Mouse (Mus musculus) layer of hippocampus, postnatal 10 days (tissue): ENCODE measurements around the gene Fam78a. TPM values are rescaled to one million over a fixed set of nuclear protein-coding genes. Genes with fewer than 3 reads are reported as not detected.
A peak's percentile ranks its signal among the peaks of the same experiment; 100 is the strongest.

Experiments
- DNase-seq, 2 experiments: peaks; one replicate each; pipeline ENCODE4 v3.0.0; 2021; ENCODE audit warnings: low spot score in 2 of 2
- total RNA-seq, 2 experiments: library from RNA; stranded (reverse); gene quantifications; 2 replicates each; pipeline ENCODE4 v1.2.3; 2021

Gene Fam78a
- total RNA-seq, 2 experiments from 2014 or later: 2.3 to 2.6 TPM

GRCm38 (mm10) chr2:32103557-32103956 is 18.9 kb upstream of the Fam78a start:
- no peak for DNase-seq

GRCm38 (mm10) chr2:32102944-32103343 is 18.3 kb upstream of the Fam78a start:
- DNase-seq: no peak

DNA sequence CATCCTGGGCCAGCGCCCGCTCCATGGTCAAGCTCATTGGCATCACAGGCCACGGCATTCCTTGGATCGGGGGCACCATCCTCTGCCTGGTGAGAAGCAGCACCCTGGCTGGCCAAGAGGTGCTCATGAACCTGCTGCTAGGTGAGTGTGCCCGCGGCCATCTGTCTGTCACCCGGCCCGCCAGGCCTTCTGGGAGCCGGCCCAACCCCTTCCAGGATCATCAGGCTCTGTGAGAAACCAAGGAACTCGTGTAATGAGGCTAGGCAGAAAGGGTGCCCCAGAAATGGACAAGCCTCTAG is 11.4 kb upstream of the Fam78a start:
- DNase-seq: no peak

DNA sequence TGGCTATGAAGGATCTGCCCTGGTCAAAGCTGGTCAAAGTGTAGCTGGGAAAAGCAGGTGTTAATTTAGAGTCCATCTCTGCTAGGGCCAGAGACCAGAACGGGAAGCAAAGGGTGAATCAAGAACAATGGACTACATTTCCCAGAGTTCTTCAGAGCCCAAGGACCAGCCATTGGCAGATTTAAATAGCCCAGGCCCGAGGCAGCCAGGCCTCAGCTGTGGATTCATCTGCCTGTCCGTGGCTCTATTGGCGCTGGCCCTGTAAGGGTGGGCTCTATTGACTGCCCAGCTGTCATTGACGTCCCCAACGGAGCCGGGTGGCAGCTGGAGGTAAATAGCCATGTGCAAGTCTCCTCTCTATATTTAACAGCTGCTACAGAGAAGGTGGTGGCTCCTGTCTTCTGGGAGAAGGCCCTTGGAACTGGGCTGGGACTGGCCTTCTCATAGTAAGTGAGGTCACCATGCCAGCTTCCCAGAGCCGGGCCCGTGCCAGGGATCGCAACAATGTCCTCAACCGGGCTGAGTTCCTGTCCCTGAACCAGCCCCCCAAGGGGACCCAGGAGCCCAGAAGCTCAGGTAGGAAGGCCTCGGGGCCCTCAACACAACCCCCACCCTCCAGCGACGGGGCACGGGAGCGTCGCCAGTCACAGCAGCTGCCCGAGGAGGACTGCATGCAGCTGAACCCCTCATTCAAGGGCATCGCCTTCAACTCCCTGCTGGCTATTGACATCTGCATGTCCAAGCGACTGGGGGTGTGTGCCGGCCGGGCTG is 10.9 kb upstream of the Fam78a start, which contains the start of gene Plpp7:
Gene Plpp7, plus strand, starts transcription at position 178 of the 771 bp plus-strand sequence.
- peak; percentile 76 to 83 for DNase-seq

- DNase-seq: no peak
Observed at GRCm38 (mm10) chr2:32094001-32094707, 9.5 kb upstream of the Fam78a start.

- no peak for DNase-seq
Observed at GRCm38 (mm10) chr2:32091956-32092355, 7.3 kb upstream of the Fam78a start.

- DNase-seq: no peak
Observed at GRCm38 (mm10) chr2:32090145-32090544, 5.5 kb upstream of the Fam78a start.

- no peak for DNase-seq
Observed at GRCm38 (mm10) chr2:32089606-32090005, 4.9 kb upstream of the Fam78a start.

GRCm38 (mm10) chr2:32088372-32088981 is 3.8 kb upstream of the Fam78a start:
- DNase-seq: peak; percentile 28 to 46

DNA sequence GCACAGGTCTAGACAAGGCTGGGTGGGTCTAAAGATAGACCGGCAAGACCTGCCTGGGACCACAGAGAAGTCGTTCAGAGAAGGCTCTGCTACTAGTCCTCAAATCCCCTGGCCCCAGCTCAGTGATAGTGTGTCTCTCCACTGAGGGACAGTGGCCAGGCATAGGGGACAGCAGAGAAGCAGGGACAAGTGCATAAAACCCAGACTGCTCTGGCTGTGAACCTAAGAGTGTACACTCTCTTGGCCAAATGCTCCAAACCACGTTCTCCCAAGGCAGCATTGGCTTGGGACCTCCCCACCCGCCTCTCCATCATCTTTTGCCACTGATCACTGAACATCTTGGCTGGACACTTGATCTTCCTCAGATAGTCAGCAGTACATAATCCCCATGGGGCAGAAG is 2.9 kb upstream of the Fam78a start:
- DNase-seq: no peak

- DNase-seq: no peak
Observed at GRCm38 (mm10) chr2:32085231-32085630, 574 bp upstream of the Fam78a start.

GRCm38 (mm10) chr2:32084872-32085199 is 179 bp upstream of the Fam78a start:
- no peak for DNase-seq

GRCm38 (mm10) chr2:32083159-32084011 is 1.3 kb downstream of the Fam78a start:
- peak in 1 of 2 experiments; percentile 44 for DNase-seq

GRCm38 (mm10) chr2:32082229-32082628 is 2.4 kb downstream of the Fam78a start:
- DNase-seq: no peak

DNA sequence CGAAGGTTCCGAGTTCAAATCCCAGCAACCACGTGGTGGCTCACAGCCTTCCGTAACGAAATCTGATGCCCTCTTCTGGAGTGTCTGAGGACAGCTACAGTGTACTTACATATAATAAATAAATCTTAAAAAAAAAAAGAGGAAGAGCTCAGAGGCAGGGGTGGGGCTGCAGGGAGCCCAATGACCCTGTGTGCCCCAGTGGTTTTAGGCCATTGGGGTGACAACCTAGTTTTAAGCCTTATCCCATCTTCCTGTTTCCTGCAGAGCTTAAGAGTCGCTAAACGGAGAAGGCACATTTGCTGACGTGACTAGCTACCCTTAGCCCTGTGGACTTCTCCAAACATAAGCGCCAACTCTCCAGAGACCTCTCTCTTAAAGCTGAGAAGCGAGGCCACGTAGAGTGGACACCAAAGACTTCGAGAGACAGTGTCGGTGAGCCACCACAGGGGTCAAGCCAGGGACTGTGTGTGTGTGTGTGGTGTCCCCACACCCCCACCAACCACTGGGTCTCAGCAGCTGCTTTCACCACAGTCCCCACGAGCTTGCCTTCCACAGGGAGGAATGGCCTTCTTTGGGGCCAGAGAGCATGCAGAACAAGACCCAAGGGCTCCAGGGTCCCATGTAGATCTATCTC is 3.2 kb downstream of the Fam78a start:
- no peak for DNase-seq

- DNase-seq: no peak
Observed at GRCm38 (mm10) chr2:32080681-32081080, 4.0 kb downstream of the Fam78a start.

DNA sequence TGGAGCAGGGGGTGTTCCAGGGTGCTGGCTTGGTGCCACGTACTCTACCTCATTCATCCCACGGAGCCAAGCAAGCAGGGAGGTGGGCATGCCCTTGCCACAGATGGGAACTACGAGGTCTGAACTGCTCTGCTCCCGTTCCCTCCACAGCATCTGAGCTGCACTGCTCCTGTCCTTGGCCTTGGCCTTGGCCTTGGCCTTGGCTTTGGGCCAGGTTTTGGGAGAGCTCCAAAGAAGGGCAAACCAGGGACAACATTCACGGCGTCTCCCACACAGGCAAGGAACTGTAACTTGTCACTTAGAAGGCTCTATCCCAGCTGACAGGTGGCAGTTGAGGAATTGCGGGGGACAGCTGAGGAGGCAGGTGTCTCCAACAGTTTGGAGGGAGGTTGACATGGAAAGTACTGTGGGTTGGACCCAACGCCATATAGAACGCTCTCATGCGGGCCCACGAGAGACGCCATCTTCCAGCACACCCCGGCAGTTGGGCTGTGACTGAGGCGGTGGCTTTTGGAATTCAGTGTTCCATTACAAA is 5.4 kb downstream of the Fam78a start:
- no peak for DNase-seq

DNA sequence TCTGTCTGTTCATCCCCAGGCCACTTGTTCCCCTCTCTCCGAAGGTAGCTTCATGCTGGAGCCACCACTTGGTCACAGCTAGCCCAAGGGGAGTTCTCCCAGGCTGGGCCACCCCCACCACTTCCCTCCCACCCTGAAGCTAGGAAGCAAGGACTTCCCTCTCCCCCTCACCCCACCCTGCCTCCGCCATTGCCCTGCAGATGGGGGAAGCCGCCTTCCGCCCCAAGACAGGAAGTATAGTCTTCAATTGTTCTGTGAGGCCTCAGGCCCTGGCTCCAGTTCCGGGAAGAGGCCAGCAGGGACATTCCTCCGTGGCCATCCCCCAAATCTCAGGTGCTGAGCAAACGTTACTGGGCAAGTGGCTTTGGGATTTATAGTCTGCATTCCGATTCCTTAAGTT is 6.1 kb downstream of the Fam78a start:
- no peak for DNase-seq

DNA sequence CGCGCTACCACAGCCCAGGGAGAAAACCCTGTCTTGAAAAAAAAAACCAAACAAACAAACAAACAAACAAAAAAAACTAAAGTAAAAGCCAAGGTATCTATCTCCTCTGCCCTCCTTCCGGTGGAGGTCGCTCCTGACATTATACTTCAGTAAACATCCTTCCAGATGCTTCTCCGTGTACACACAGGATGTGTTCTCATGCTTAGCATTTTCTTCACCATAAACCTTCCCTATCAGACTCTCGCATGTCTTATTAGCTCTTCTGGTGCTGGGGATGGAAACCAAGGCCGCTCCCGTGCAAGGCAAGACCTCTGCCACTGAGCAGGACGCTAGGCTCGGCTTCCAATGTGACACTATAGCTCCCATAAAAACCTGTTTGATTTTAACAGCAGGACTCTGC is 6.9 kb downstream of the Fam78a start:
- DNase-seq: no peak

DNA sequence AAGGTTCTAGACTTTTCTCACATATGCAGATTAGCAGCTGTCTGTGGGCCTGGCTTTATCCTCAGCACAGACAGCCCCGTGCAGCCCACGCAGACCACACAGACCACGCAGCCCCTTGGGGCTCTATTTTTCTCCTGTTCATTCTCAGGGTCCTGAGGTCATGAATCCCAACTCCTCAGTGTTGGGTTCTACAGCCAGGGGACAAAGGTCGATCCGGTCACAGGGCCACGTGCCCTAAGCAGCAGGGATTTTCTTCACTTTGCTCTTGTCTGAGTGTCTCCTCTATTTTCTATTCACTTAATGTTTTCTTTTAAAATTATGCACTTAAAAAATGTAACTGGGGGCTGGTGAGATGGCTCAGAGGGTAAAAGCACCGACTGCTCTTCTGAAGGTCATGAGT is 9.3 kb downstream of the Fam78a start:
- no peak for DNase-seq

GRCm38 (mm10) chr2:32074404-32074803 is 10.3 kb downstream of the Fam78a start:
- DNase-seq: peak; percentile 46 to 68
